Mouse (Mus musculus) heart, postnatal 14 days (tissue): ENCODE measurements around the gene Ehhadh. TPM values are rescaled to one million over a fixed set of nuclear protein-coding genes. Genes with fewer than 3 reads are reported as not detected.
"Not testable (repeated sequence)": the region's sequence is repeated elsewhere in the genome, so short reads cannot be mapped to it uniquely, and the experiment has no call there.

Experiments
- DNase-seq, 2 experiments: peaks; one replicate each; pipeline ENCODE4 v3.0.0; 2021 to 2022
- intact Hi-C: fragments of 180-260 bp; cut with DNase I; formaldehyde crosslinking; loops from one replicate; pipeline ENCODE4 v1.15.1; 2025
- total RNA-seq, 2 experiments: library from RNA; stranded (reverse); gene quantifications; 2 replicates each; pipeline ENCODE4 v1.2.3; 2021

Gene Ehhadh
- total RNA-seq, 2 experiments from 2014 or later: 8.9 to 14.3 TPM

GRCm38 (mm10) chr16:21806892-21807291 lies 19.3 kb upstream of the Ehhadh start:
- intact Hi-C loops: no loop called here
- no peak for DNase-seq

GRCm38 (mm10) chr16:21804258-21804657 lies 16.7 kb upstream of the Ehhadh start:
- intact Hi-C loops: no loop called here
- no peak for DNase-seq

- no peak for DNase-seq
- intact Hi-C loops: loop anchor here (2.0 kb wide), 1 partner anchor 20 kb away; no protein-coding TSS in a partner anchor
These were observed 7.5 kb upstream of the Ehhadh start for GRCm38 (mm10) chr16:21795071-21795470.

GRCm38 (mm10) chr16:21794697-21795045 lies 7.1 kb upstream of the Ehhadh start:
- DNase-seq: no peak
- intact Hi-C loops: loop anchor here (2.0 kb wide), 1 partner anchor 20 kb away; no protein-coding TSS in a partner anchor

DNA sequence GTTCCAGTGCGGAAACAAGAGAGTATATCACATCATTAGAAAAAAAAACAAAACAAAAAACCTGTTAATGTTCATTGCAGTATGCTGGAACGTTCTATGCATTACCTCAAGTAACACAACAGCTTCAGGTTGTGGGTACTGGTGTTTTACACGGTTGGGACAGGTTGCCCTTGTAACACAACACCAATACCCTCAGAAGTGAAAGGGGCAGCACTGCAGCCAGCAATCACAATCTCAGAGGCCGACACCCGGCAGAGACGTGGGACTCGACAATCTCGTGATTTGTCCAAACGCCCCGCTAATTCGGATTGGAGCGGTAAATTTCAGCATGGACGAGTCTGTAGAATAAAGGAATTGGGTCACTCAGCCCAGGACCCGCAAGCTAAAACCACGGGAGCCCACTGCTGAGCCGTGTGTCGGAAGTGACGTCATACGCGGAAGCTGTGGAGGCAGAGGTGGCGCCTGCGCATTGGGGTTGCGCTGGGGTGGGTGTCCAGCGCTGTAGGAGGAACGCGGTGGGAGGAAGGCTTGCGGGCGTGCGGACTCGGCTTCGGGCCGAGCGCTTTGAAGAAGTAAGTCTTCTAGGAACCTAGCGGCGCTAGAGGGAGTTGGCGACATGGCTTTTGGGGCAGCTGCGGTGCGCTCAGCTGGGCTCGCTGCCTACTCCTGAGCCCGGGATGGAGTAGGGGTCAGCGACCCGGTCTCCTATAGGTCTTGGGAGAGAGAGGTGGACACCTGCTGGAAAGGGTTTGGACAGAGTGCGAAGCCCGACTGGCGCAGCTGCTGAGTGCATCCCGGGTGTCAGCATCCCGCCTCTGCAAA lies 6.5 kb upstream of the Ehhadh start, which contains the start of gene Map3k13:
Map3k13 (plus strand) TSS at position 472 of the 822 bp plus-strand sequence.
- peak; percentile 95 to 97 for DNase-seq
- intact Hi-C loops: loop anchor here (2.0 kb wide), 1 partner anchor 21 kb away; no protein-coding TSS in a partner anchor

GRCm38 (mm10) chr16:21793080-21793810 lies 5.6 kb upstream of the Ehhadh start:
- intact Hi-C loops: not testable (repeated sequence)

DNA sequence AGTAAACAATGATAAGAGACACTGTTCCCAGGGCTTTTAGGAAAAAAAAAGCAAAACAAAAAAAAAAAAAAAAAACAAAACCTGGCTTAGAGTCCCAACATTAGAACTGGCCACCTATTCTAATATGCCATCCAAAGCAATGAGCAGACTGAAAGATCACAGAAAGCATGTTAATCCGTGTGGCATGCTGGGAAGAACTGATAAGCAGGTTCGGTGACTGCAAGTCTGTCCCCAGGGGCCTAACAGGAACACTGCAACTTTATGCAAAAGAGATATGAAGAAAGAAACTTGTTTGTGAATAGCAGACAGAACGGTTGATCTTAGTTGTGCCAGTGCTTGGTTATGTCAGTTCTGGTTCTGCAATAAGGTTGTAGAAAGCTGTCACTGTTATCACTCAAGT lies 4.2 kb upstream of the Ehhadh start:
- DNase-seq: no peak
- intact Hi-C loops: no loop called here

More at GRCm38 (mm10) chr16:21793080-21793810, 5.6 kb upstream of the Ehhadh start:
- not testable (repeated sequence) for DNase-seq

DNA sequence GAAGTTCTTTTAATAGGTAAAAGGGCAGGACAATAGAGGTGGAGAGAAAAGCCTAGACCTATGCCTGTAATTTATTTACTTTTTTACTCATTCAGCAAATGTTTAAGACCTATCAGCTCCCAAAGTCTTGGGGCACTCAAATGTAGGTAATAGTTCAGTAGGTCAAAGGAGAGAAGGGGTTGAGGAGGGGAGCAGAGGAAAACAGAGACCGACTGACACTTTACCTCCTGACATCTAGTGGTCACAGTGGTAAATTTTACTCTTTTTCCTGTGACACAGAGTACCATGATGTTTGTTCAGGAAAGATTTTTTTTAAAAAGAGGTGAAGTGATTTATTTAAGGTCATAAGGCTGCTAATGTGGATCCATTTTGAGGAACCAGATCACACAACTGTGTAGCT lies 2.9 kb upstream of the Ehhadh start:
- intact Hi-C loops: no loop called here

GRCm38 (mm10) chr16:21789180-21789579 lies 1.6 kb upstream of the Ehhadh start:
- DNase-seq: no peak
- intact Hi-C loops: no loop called here

More for the DNA sequence above, 2.9 kb upstream of the Ehhadh start:
- no peak for DNase-seq

DNA sequence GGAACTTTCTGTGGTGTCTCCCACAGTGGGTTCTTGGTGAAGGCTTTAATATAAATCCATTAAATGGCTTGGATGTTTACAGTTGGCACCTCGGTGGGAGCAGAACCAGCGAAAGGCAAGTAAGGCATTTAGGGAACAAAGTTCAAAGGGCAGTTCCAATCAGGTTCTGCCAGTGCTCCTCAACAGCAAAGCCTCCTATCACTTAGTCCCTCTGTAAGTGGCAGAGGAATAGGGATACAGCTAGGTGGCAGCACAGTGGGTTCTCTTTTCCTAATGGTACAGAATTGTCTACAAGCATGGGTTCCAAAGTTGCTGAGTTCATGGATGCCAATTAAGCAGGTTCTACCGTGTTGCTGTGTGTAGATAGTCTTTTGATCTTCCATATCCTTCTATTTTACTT lies 974 bp upstream of the Ehhadh start:
- intact Hi-C loops: no loop called here
- no peak for DNase-seq

DNA sequence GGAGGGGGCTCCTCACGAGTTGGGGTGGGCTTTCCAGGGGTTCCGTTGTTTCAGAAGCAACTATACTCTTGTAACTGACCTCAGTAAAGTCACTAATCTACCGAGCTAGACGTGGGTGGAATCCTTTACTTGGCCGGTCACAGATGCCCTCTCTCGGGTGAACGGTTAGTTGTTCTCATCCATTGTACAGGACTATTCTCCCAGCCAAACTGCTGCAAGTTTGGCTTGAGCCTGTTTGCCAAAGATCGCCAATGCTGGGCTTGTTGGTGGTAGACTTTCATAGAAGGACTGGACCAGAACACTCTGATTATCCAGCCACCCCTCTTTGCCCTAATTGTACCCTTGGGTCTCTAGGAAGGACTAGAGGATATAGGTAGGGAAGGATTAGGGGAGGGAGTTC lies 1.3 kb downstream of the Ehhadh start:
- no peak for DNase-seq
- intact Hi-C loops: no loop called here

- no peak for DNase-seq
- intact Hi-C loops: no loop called here
These were observed 2.6 kb downstream of the Ehhadh start for GRCm38 (mm10) chr16:21785000-21785399.

- DNase-seq: no peak
- intact Hi-C loops: no loop called here
These were observed 4.8 kb downstream of the Ehhadh start for GRCm38 (mm10) chr16:21782807-21783206.

DNA sequence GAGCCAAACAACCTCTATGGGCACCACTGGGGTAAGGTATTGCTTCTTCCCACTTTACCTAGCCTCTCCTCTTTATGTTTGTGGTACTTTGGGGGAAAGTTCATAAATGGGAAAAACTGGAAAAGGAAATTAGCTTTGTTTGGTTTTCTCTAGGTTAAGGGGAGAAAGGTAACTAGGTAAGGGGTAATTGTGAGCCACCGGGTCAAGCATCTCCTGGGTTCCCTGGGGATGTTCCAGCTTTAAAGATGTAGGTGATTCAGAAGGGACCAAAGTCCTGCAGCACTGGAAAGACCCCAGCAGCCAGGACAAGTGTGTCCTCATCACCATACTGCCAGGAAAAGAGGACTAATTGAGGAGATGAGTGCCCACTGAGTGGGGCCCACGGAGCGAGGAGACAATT lies 5.7 kb downstream of the Ehhadh start:
- intact Hi-C loops: no loop called here
- no peak for DNase-seq

DNA sequence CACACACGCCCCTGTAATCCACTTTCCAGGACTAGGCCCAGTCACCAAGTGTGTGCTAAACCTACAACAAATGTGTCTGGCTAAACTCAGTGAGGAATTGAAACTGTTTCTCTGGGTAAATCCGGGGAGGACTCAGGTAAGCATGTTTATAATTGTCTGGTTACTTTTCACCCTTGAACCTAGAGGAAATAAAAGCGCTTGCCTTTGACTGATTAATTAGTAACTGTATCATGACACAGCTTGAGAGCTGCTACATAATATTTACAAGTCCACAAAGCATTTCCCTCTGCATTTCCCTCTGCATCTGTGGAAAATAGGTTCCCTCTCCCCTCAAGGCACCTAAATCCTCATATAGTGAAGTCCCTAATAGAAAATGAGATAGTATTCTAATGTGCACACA lies 6.3 kb downstream of the Ehhadh start:
- no peak for DNase-seq
- intact Hi-C loops: no loop called here

GRCm38 (mm10) chr16:21779149-21779548 lies 8.5 kb downstream of the Ehhadh start:
- intact Hi-C loops: no loop called here
- no peak for DNase-seq

GRCm38 (mm10) chr16:21778293-21778866 lies 9.2 kb downstream of the Ehhadh start:
- intact Hi-C loops: no loop called here
- DNase-seq: peak; percentile 13 to 44

- no peak for DNase-seq
- intact Hi-C loops: no loop called here
These were observed 12.9 kb downstream of the Ehhadh start for GRCm38 (mm10) chr16:21774725-21775124.

DNA sequence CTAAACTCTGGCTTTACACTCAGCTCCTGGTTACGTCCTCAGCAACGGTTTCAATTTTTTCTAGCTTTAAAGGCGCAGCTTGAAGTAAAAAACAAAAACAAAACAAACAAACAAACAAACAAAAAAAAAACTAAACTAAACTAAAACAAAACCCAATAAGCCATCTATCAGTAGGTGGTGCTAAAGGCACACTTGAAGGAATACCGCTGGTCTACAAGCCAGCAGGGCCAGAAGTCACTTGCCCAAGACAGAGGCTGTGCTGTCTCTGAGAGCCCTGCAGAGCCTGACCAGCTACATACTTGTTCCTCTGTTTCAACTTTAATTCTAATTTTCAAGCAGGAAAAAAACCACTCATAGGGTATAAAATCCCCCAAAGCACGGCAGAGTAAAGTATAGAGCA lies 17.9 kb downstream of the Ehhadh start:
- DNase-seq: peak; percentile 6 to 27
- intact Hi-C loops: loop anchor here (1.0 kb wide), 2 partner anchors 44 to 281 kb away; no protein-coding TSS in a partner anchor

DNA sequence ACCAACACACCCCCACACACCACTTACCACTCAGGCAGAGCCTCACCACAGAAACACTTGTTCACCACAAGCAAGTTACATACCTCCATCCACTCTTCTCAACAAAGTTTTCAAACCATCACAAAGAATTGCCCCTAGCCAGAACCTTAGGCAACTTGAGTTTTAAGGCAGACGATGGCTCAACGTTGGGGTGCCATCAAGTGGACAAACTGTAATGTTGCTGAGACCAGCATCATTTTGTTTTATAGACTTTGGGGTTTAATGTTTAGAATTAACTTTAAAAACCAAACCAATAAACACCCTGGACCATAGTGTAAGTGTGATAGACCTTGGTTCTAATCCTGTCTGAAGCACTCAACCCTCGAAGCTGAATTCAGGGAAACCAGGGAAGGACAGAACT lies 19.4 kb downstream of the Ehhadh start:
- DNase-seq: no peak
- intact Hi-C loops: no loop called here

GRCm38 (mm10) chr16:21758447-21758846 lies 29.2 kb downstream of the Ehhadh start:
- intact Hi-C loops: no loop called here
- DNase-seq: no peak
